Mouse (Mus musculus): ENCODE measurements at regions not wholly inside any gene's neighbourhood (a gene's known extent, or its start where the extent isn't known, plus 50 kb on each side); places are given as distances from the start of the nearest gene placed in this dataset.

DNA sequence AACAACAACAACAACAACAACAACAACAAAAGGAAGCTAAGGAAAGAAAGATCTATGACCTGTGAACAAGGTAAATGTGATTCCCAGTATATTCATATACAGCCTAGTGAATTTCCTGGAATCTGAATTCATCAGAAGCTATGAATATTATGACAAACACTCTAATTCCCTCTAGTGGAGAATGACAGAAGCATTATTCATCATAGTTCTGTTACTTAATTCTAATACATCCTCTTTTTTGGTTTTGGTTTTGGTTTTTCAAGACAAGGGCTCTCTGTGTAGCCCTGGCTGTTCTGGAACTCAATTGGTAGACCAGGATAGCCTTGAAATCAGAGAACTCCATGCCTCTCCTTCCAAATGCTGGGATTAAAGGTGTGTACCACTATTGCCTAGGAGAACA is 106.6 kb upstream of the Kcnab1 start:
- no peak for TF ChIP-seq POLR2A (IDR thresholded peaks at IDR 0.05; ENCODE audit: borderline replicate concordance, extremely low read depth, insufficient read depth, insufficient read length, poor library complexity, severe bottlenecking)
- TF ChIP-seq CTCF (IDR thresholded peaks at IDR 0.05; ENCODE audit: borderline replicate concordance, extremely low read depth, insufficient read depth, insufficient read length), result no peak
- DNase-seq (ENCODE audit: low read depth), result no peak

DNA sequence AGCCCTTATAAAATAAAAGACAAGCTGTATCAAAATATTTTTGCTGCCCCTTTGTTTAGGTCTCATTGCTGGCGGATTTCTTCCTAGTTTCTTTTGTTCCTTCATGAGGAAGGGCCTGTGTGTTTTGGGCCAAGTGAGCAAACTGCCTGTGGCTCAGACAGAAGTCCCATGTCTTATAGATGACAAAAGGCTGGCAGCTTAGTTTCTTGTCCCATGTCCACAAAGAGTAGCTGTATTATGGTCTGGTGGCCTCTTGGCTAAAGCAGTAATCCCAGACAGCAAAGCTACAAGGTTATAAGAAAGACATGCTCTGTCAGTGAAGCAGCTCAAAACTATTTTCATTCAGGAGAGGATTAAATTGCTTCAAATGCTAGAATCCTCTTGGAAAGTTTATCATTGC is 103.1 kb upstream of the Kcnab1 start:
- peak; percentile 23 for DNase-seq (ENCODE audit: low read depth)
- TF ChIP-seq POLR2A (IDR thresholded peaks at IDR 0.05; ENCODE audit: borderline replicate concordance, extremely low read depth, insufficient read depth, insufficient read length, poor library complexity, severe bottlenecking) (no peak), CTCF (IDR thresholded peaks at IDR 0.05; ENCODE audit: borderline replicate concordance, extremely low read depth, insufficient read depth, insufficient read length) (no peak)

DNA sequence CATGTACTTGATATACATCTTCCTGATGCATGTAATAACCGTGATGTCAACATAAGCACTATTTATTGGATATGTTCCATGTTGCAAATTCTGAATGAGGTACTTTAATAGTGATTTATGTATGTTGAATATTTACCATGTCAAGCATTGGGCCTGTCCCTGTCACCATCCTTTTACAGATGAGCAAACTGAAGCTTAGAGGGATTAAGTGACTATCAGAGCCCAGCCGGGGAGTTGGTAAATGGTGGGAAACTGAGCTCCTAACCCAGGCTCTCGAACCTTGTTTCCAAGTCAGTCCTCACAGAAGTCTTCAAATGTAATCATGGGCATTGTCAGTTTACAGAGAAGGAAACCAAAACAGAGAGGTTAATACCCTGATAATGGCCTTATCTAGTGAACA is 102.6 kb upstream of the Kcnab1 start:
- TF ChIP-seq CTCF (IDR thresholded peaks at IDR 0.05; ENCODE audit: borderline replicate concordance, extremely low read depth, insufficient read depth, insufficient read length) (no peak), POLR2A (IDR thresholded peaks at IDR 0.05; ENCODE audit: borderline replicate concordance, extremely low read depth, insufficient read depth, insufficient read length, poor library complexity, severe bottlenecking) (no peak)
- DNase-seq (ENCODE audit: low read depth), result no peak

DNA sequence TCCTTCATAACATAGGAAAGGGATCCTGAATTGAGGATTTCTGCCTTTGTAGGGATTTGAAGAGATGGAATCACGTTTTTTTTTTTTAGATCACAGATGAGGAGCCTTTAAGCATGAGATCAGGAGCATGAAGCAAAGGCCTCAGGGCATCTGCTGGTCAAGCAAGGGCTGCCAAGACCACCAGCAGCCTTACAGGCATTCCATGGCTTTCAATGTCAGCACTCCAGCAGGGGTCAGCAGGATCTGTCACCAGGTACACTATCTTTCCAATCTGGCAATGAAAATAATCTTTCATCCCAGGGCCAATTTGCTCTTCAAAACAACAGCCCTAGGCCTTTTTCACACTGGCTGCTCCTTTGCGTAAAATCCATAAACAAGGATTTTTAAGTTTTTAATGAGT is 85.3 kb upstream of the Kcnab1 start:
- no peak for TF ChIP-seq CTCF (IDR thresholded peaks at IDR 0.05; ENCODE audit: borderline replicate concordance, extremely low read depth, insufficient read depth, insufficient read length)
- TF ChIP-seq POLR2A (IDR thresholded peaks at IDR 0.05; ENCODE audit: borderline replicate concordance, extremely low read depth, insufficient read depth, insufficient read length, poor library complexity, severe bottlenecking), result no peak
- no peak for DNase-seq (ENCODE audit: low read depth)

DNA sequence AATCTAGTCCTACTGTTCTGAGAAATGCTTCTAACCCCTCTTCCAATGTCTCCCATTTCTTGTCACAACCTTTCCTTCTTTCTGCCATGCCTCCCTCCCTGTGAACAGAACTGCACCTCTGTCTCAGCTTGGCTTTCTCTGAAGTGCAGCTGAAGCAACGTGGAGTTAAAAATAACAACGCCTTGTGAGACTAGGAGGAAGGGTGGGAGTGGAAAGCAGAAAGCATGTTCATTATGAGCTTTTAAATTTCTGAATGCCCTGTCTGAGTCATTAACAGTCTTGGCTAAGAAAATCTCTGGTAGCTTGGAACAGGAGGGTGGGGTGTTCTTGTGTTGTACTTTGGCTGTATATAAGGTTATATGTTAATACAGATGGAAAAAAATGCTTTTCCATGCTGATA is 71.6 kb upstream of the Kcnab1 start:
- DNase-seq (ENCODE audit: low read depth), result no peak
- TF ChIP-seq CTCF (IDR thresholded peaks at IDR 0.05; ENCODE audit: borderline replicate concordance, extremely low read depth, insufficient read depth, insufficient read length) (no peak), POLR2A (IDR thresholded peaks at IDR 0.05; ENCODE audit: borderline replicate concordance, extremely low read depth, insufficient read depth, insufficient read length, poor library complexity, severe bottlenecking) (no peak)

DNA sequence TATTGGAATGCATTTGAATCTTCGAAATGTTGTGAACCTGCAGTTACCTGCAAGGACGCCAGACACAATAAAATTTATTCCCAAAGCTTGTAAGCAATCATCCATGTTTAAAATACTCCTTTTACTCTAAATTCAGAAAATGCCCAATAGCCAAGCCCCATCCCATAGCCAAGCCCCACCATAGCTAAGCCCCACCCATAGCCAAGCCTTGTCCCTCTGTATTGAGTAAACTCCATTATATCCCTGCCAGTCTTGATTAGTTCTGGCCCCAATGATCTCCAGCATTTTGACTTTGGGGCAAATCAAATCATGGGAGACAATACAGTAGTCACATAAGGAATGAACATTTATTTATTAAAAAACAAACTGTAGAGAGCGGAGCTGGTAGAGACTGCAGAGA is 61.3 kb upstream of the Kcnab1 start:
- TF ChIP-seq POLR2A (IDR thresholded peaks at IDR 0.05; ENCODE audit: borderline replicate concordance, extremely low read depth, insufficient read depth, insufficient read length, poor library complexity, severe bottlenecking) (no peak), CTCF (IDR thresholded peaks at IDR 0.05; ENCODE audit: borderline replicate concordance, extremely low read depth, insufficient read depth, insufficient read length) (no peak)

DNA sequence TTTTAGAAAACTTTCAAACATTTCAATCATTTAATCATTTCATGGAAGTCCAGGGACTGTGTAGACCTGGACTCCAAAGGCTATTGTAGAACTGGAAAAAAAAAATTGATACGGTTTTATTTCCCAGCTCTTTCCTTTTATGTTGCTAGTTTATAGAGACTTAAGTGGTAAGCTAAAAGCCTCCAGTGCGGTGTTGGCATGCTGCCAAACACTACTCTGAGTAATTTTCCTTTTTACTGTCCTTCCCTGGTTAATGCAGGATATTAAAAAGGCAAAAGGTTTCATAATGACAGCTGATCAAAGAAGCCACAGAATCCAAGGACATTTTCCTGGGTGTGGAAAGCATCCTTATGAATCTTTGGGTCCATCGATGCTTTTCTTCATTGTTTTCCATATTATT is 53.8 kb upstream of the Kcnab1 start:
- TF ChIP-seq CTCF (IDR thresholded peaks at IDR 0.05; ENCODE audit: borderline replicate concordance, extremely low read depth, insufficient read depth, insufficient read length) (no peak), POLR2A (IDR thresholded peaks at IDR 0.05; ENCODE audit: borderline replicate concordance, extremely low read depth, insufficient read depth, insufficient read length, poor library complexity, severe bottlenecking) (no peak)
- peak; percentile 86 for DNase-seq (ENCODE audit: low read depth)

More for the DNA sequence above, 61.3 kb upstream of the Kcnab1 start:
- DNase-seq (ENCODE audit: low read depth), result no peak

All from brain, embryonic 14.5 days (tissue).